Mouse (Mus musculus) liver, postnatal 0 days (tissue): ENCODE data around the gene Atf7. TPM values are rescaled to one million over a fixed set of nuclear protein-coding genes. Genes with fewer than 3 reads are reported as not detected.

Source experiments
- ATAC-seq: fragments of 200-750 bp; cut with Nextera tagmentation; 2 replicates; pipeline ENCODE4 v1.8.0; 2017; ENCODE audit warnings: mild to moderate bottlenecking, moderate library complexity
- DNase-seq: peaks from one replicate; pipeline ENCODE4 v3.0.0-alpha.2; 2016
- H3K27ac ChIP-seq: fragments of 300-500 bp; sonication (generic); 2 replicates; pipeline ENCODE4 v1.5.1; 2014; ENCODE audit warnings: antibody characterized with exemption, moderate library complexity, mild to moderate bottlenecking, low read depth
- H3K27me3 ChIP-seq: fragments of 300-500 bp; sonication (generic); 2 replicates; pipeline ENCODE4 v1.6.1; 2014; ENCODE audit warnings: low read length, control low read depth, mixed read lengths; ENCODE audit not compliant: insufficient read depth
- H3K36me3 ChIP-seq: fragments of 300-500 bp; sonication (generic); replicated peaks from 2 replicates; pipeline ENCODE4 v1.6.1; 2014; ENCODE audit warnings: mild to moderate bottlenecking, control low read depth, low read length, moderate library complexity, mixed read lengths; ENCODE audit not compliant: insufficient read depth
- H3K4me1 ChIP-seq: fragments of 300-500 bp; sonication (generic); 2 replicates; pipeline ENCODE4 v1.6.1; 2014; ENCODE audit warnings: antibody characterized with exemption, mild to moderate bottlenecking, control low read depth; ENCODE audit not compliant: insufficient read depth
- H3K4me2 ChIP-seq: fragments of 300-500 bp; sonication (generic); 2 replicates; pipeline ENCODE4 v1.6.1; 2014; ENCODE audit warnings: low read depth, mild to moderate bottlenecking, low read length, moderate library complexity, mixed read lengths
- H3K4me3 ChIP-seq: fragments of 300-500 bp; sonication (generic); 2 replicates; pipeline ENCODE4 v1.5.1; 2014; ENCODE audit warnings: low read depth, low read length
- H3K9ac ChIP-seq: fragments of 300-500 bp; sonication (generic); replicated peaks from 2 replicates; pipeline ENCODE4 v1.6.1; 2014; ENCODE audit warnings: mild to moderate bottlenecking, moderate library complexity
- H3K9me3 ChIP-seq: fragments of 300-500 bp; sonication (generic); 2 replicates; pipeline ENCODE4 v1.6.1; 2016; ENCODE audit warnings: mild to moderate bottlenecking, control low read depth, low read length, mixed read lengths
- CTCF ChIP-seq: sonication (generic); IDR thresholded peaks from 2 replicates; pipeline ENCODE4 v1.5.1; 2016; ENCODE audit warnings: antibody characterized with exemption, low read depth
- EP300 ChIP-seq: IDR thresholded peaks from 2 replicates; pipeline ENCODE4 v1.6.1; 2016; ENCODE audit warnings: antibody characterized with exemption, low read depth, mild to moderate bottlenecking
- WGBS: fragments of 180-500 bp; shearing (Covaris S2); extraction: QIAGEN DNeasy Blood & Tissue Kit; methylation state at CpG from one replicate; pipeline ENCODE4 v1.1.7; 2014; ENCODE audit not compliant: insufficient replicate concordance; 5-methylcytosine and 5-hydroxymethylcytosine counted together
- polyA plus RNA-seq: library from polyadenylated mRNA; unstranded; fragments of >200 nt; fragmentation: Nextera tagmentation; extraction: Ambion mirVana; gene quantifications from 2 replicates; pipeline ENCODE4 v1.2.1, GENCODE M21; 2015

Atf7 gene
- polyA plus RNA-seq, 1 experiment from 2014 or later = 8.1 TPM

DNA sequence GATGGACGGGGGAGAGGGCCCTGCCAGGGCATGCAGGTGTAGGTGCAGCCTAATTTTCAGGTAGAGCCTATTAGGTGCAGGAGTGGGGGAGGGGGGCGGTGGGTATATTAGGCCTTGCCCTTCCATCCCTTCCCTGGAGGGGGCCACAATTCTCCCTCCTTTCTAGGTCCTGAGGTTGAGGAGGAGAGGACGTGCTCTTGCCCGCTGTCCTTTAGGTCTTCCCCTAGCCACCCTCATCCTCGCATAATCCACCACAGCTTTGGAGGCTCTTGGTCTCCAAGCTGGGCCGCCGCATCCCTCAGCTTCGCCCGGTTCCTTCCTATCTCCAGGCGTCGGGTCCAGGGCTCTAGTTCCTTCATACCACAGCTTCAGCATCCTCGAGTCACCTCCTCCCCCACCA is 109.0 kb downstream of the Atf7 start:
- Histone ChIP-seq H3K27ac (no peak overlapping the region), H3K4me1 (peaks cover 21% of the 10 kb centered on the region)

DNA sequence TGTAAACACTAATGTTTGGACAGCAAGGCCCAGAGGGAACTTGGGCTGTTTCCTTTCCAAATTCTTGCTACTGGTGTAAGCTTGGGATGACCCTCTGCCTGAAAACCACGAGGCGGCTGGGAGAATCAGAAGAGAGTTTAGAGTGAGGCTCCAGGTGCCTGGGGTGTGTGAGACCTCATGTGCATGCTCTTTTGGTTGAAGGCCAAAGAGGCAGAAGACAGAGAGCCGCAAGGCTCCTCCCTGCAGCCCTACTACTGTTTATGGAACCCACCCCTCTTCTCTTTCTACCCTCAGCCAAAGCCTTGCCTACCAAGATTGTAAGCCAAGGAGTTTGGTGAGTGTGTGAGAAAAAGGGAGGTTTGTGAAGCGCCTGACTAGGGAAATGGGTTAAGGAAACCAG is 109.5 kb downstream of the Atf7 start:
- no peak for TF ChIP-seq EP300
- no peak for TF ChIP-seq CTCF
- no peaks in the 10 kb centered on the region for H3K36me3 ChIP-seq
- H3K27me3 ChIP-seq = 0 out of 2 replicates have a peak, but pooled peaks cover 5% of the 10 kb centered on the region
- H3K9me3 ChIP-seq = no peaks in the 10 kb centered on the region
- H3K4me3 ChIP-seq = no peak overlapping the region
- H3K9ac ChIP-seq = no peak overlapping the region
- ATAC-seq (no peak), DNase-seq (no peak)
- H3K27ac ChIP-seq = no peak overlapping the region
- WGBS = 73% methylated on average over 4 of the region's 4 CpGs
- peaks cover 24% of the 10 kb centered on the region for H3K4me1 ChIP-seq
- H3K4me2 ChIP-seq = peak overlapping the region; percentile 100; the same call in 1 of the 2 replicates

More for the DNA sequence above, 109.0 kb downstream of the Atf7 start:
- no peaks in the 10 kb centered on the region for H3K9me3 ChIP-seq
- WGBS = 15% methylated on average over 11 of the region's 12 CpGs
- H3K4me2 ChIP-seq = peak overlapping the region; percentile 100
- no peak for DNase-seq
- H3K9ac ChIP-seq = peak overlapping the region; percentile 88
- TF ChIP-seq CTCF (no peak), EP300 (no peak)
- H3K27me3 ChIP-seq = 0 out of 2 replicates have a peak, but pooled peaks cover 5% of the 10 kb centered on the region
- no peaks in the 10 kb centered on the region for H3K36me3 ChIP-seq
- no peak for ATAC-seq
- H3K4me3 ChIP-seq = peak overlapping the region; percentile 62

DNA sequence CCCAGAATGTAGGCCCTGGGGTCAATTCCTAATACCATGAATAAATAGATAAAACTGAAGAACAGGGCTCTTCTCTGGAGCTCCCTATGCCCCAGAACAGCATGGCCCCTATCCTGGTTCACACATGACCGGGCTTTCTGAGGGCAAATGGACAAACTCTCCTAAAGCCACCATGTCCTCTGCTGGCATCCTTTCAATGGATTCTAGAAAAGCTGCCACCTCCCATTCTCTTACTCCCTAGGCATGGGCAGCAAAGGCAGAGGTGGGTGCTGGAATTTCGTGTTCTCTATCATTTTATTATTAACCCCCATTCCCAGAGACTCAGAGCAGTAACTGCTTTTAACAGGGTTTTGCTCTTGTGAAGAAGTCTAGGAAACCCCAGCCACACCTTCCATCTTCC is 110.0 kb downstream of the Atf7 start:
- H3K4me1 ChIP-seq = peaks cover 29% of the 10 kb centered on the region
- 80% methylated on average over 2 of the region's 2 CpGs for WGBS

DNA sequence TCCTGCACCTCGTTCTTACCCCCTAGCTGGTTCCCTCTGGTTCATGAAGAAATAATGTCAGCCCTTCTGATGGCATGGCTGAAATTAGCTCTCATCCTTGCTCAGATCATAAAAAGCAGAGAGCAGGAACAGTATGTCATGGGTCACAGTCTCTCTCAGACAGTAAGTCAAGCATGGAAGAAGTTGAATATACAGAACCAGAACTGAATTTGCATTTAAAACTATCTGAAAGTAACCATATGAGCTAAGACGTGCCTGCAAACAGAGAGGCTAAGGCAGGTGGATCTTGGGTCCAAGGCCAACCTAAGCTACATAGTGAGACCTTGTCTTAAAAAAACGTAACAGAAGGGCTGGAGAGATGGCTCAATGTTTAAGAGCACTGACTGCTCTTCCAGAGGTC is 112.3 kb downstream of the Atf7 start:
- H3K9me3 ChIP-seq = no peaks in the 10 kb centered on the region
- no peak for ATAC-seq
- no peak overlapping the region for H3K27ac ChIP-seq
- WGBS = 62% methylated on average over 3 of the region's 3 CpGs
- no peaks in the 10 kb centered on the region for H3K36me3 ChIP-seq
- TF ChIP-seq CTCF (no peak), EP300 (no peak)
- no peak overlapping the region for H3K4me2 ChIP-seq
- peaks cover 25% of the 10 kb centered on the region for H3K4me1 ChIP-seq
- H3K27me3 ChIP-seq = 0 out of 2 replicates have a peak, but pooled peaks cover 5% of the 10 kb centered on the region
- H3K4me3 ChIP-seq = no peak overlapping the region
- DNase-seq = no peak
- H3K9ac ChIP-seq = no peak overlapping the region

More for the DNA sequence above, 110.0 kb downstream of the Atf7 start:
- Histone ChIP-seq H3K36me3 (no peaks in the 10 kb centered on the region), H3K9me3 (no peaks in the 10 kb centered on the region), H3K4me3 (no peak overlapping the region), H3K9ac (no peak overlapping the region), H3K4me2 (no peak overlapping the region), H3K27ac (no peak overlapping the region), H3K27me3 (0 out of 2 replicates have a peak, but pooled peaks cover 5% of the 10 kb centered on the region)
- ATAC-seq (no peak), DNase-seq (no peak)
- no peak for TF ChIP-seq CTCF
- no peak for TF ChIP-seq EP300

DNA sequence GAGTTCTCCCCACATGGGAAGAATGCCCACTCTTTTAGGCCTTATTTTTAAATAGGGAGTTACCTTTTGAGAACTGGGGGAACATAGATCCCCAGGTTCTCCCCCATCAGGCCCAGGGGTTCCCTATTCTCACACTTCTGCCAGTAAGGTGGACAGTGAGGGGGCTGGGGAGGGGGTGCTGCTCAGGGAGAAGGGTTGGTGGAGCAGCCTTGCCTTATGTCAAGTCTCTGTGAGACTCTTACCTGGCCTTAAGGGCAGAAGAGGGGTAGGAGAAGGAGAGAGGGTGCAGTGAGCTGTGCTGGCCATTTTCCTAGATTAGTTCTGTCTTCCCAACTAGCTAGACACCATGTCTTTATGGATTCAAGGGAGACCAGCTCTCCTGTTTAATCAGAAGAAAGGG is 112.8 kb downstream of the Atf7 start:
- no peak for TF ChIP-seq CTCF
- TF ChIP-seq EP300 = no peak
- no peak for ATAC-seq
- no peak for DNase-seq
- Histone ChIP-seq H3K4me1 (peaks cover 23% of the 10 kb centered on the region), H3K27me3 (0 out of 2 replicates have a peak, but pooled peaks cover 5% of the 10 kb centered on the region), H3K9me3 (no peaks in the 10 kb centered on the region), H3K27ac (no peak overlapping the region), H3K4me2 (no peak overlapping the region), H3K9ac (no peak overlapping the region), H3K36me3 (no peaks in the 10 kb centered on the region), H3K4me3 (no peak overlapping the region)

DNA sequence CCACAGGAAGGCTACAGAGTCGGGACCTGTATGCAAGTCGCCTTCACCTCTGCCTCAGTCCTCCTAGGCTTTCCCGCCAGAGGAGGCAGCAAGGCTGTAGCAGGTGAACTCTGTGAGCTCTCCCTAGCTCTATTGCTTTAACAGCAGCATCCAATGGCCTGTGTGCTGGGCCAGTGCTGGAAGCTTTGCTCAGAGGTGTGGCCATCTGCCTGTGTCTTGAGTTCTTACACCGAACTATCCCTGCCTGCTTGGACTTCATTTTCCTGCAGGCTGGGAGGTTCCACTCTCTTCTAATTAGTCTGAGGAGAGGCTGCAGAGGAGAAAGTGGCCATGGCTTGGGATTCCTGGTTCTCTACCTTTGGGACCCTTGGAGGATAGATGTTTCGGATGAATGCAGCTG is 113.3 kb downstream of the Atf7 start:
- 65% methylated on average over 5 of the region's 5 CpGs for WGBS
- H3K27me3 ChIP-seq = 0 out of 2 replicates have a peak, but pooled peaks cover 5% of the 10 kb centered on the region
- H3K4me1 ChIP-seq = peaks cover 21% of the 10 kb centered on the region
- H3K9me3 ChIP-seq = no peaks in the 10 kb centered on the region
- H3K4me3 ChIP-seq = no peak overlapping the region
- TF ChIP-seq EP300 = no peak
- TF ChIP-seq CTCF = no peak
- no peak overlapping the region for H3K9ac ChIP-seq
- no peaks in the 10 kb centered on the region for H3K36me3 ChIP-seq
- H3K27ac ChIP-seq = no peak overlapping the region
- ATAC-seq (no peak), DNase-seq (no peak)
- no peak overlapping the region for H3K4me2 ChIP-seq
